ENCODE assay signal across 14 mouse cellular contexts in genomic region chr1:187799300-187799699, GRCm38 (mm10).
DNase-seq lines count a peak whose midpoint lies in the region; ATAC-seq and TF ChIP-seq lines count a peak whose summit lies in the region.
"Had no signal": no experiment of that assay in that cellular context is flagged by ENCODE, and none has a peak within 500 bp of the region (broad histone marks: within the 10 kb centered on the region; RNA-seq: fewer than 3 reads in every experiment).

No protein-coding gene starts in this region.

- ATAC-seq in forebrain, embryonic 14.5 days: no peak
- no peak for ATAC-seq in forebrain, embryonic 15.5 days (replicated peaks)
- ATAC-seq: hindbrain, embryonic 16.5 days; midbrain, embryonic 15.5 days had no signal

- WGBS in forebrain, embryonic 14.5 days: 58% methylated on average over 7 of the region's 7 CpGs
- 49% methylated on average over 7 of the region's 7 CpGs for WGBS in forebrain, embryonic 15.5 days
- WGBS in large intestine, adult 2 months: 24% methylated on average over 7 of the region's 7 CpGs

- H3K4me3 ChIP-seq in forebrain, embryonic 14.5 days (ENCODE audit: low read depth, low read length): no peak overlapping the region
- H3K4me3 ChIP-seq in forebrain, embryonic 15.5 days: no peak overlapping the region
- H3K4me3 ChIP-seq in left cerebral cortex, adult 2 months: no peak overlapping the region
- H3K4me3 ChIP-seq: forebrain, embryonic 12.5 days; liver, embryonic 15.5 days; midbrain, embryonic 15.5 days had no signal

- H3K9ac ChIP-seq in forebrain, embryonic 14.5 days (ENCODE audit: low read length): no peak overlapping the region
- no peak overlapping the region for H3K9ac ChIP-seq in forebrain, embryonic 15.5 days (replicated peaks)
- H3K9ac ChIP-seq: forebrain, embryonic 12.5 days; liver, embryonic 15.5 days; midbrain, embryonic 15.5 days had no signal

- no peaks in the 10 kb centered on the region for H3K9me3 ChIP-seq in forebrain, embryonic 14.5 days (replicated peaks; ENCODE audit: control insufficient read depth, low read length)
- no peaks in the 10 kb centered on the region for H3K9me3 ChIP-seq in forebrain, embryonic 15.5 days
- H3K9me3 ChIP-seq: forebrain, embryonic 12.5 days; liver, embryonic 15.5 days; midbrain, embryonic 15.5 days had no signal

- no peaks in the 10 kb centered on the region for H3K36me3 ChIP-seq in forebrain, embryonic 14.5 days (ENCODE audit: control insufficient read depth, insufficient read depth, low read length)
- no peaks in the 10 kb centered on the region for H3K36me3 ChIP-seq in forebrain, embryonic 15.5 days
- H3K36me3 ChIP-seq: forebrain, embryonic 12.5 days; liver, embryonic 15.5 days; midbrain, embryonic 15.5 days had no signal

- H3K27me3 ChIP-seq in forebrain, embryonic 14.5 days (replicated peaks; ENCODE audit: control insufficient read depth, insufficient read depth, low read length): peaks cover 6% of the 10 kb centered on the region; the same call in 1 of the 2 replicates
- H3K27me3 ChIP-seq in forebrain, embryonic 15.5 days: peaks cover 13% of the 10 kb centered on the region
- H3K27me3 ChIP-seq: liver, embryonic 15.5 days; midbrain, embryonic 15.5 days had no signal

- peak; percentile 58 for DNase-seq in forebrain, embryonic 14.5 days (ENCODE audit: low spot score)
- DNase-seq in left cerebral cortex, postnatal 4 days: peak; percentile 66
- DNase-seq in left cerebral cortex, adult 2 months (ENCODE audit: extremely low spot score in 1 of 2, low spot score in 2 of 2): no peak
- DNase-seq in R1 (ENCODE audit: low read depth, low spot score): peak; percentile 13
- DNase-seq in large intestine, adult 2 months (ENCODE audit: low read depth, low spot score): peak; percentile 31
- DNase-seq in ovary, postnatal 14 days (ENCODE audit: low spot score): no peak
- DNase-seq in right cerebral cortex, adult 18-20 months: no peak
- DNase-seq: embryo, embryonic 11 days; gastrocnemius, postnatal 25 days had no signal

- no peak for TF ChIP-seq CTCF in left cerebral cortex, adult 2 months (IDR thresholded peaks at IDR 0.05)

- intact Hi-C loops in left cerebral cortex, postnatal 4 days (cut with DNase I): no loop called here
- intact Hi-C loops in left cerebral cortex, adult 2 months (cut with DNase I): no loop called here

- H3K27ac ChIP-seq in forebrain, embryonic 14.5 days (ENCODE audit: low read depth, low read length): no peak overlapping the region
- H3K27ac ChIP-seq in forebrain, embryonic 15.5 days (replicated peaks): no peak overlapping the region
- H3K27ac ChIP-seq in left cerebral cortex, adult 2 months: no peak overlapping the region
- H3K27ac ChIP-seq: forebrain, embryonic 12.5 days; liver, embryonic 15.5 days; midbrain, embryonic 15.5 days had no signal

- peaks cover 7% of the 10 kb centered on the region; the same call in 1 of the 2 replicates for H3K4me1 ChIP-seq in forebrain, embryonic 14.5 days (ENCODE audit: control insufficient read depth, insufficient read depth, low read length)
- H3K4me1 ChIP-seq in forebrain, embryonic 15.5 days: peaks cover 5% of the 10 kb centered on the region; the same call in 1 of the 2 replicates
- H3K4me1 ChIP-seq: liver, embryonic 15.5 days had no signal

- H3K4me2 ChIP-seq in forebrain, embryonic 14.5 days (ENCODE audit: low read length): no peak overlapping the region
- no peak overlapping the region for H3K4me2 ChIP-seq in forebrain, embryonic 15.5 days (replicated peaks)
- H3K4me2 ChIP-seq: forebrain, embryonic 12.5 days; liver, embryonic 15.5 days; midbrain, embryonic 15.5 days had no signal

Comparison
In these comparisons a context has a peak if more than half of its experiments do, and no peak if none do; other contexts are left out.
1. DNase-seq: peak in forebrain, embryonic 14.5 days (single experiment), left cerebral cortex, postnatal 4 days (single experiment), R1 (single experiment) and large intestine, adult 2 months (single experiment); none in left cerebral cortex, adult 2 months (0 of 2), ovary, postnatal 14 days (single experiment) and right cerebral cortex, adult 18-20 months (single experiment).